Mouse (Mus musculus): ENCODE measurements around the gene Gm17622.

Gm17622 gene

GRCm38 (mm10) chr13:96490433-96490832 lies at the start of gene Gm17622:
Gene Gm17622 (plus strand): TSS chr13:96490733.
- no peak for DNase-seq

GRCm38 (mm10) chr13:96450205-96450856 lies 40.2 kb upstream of the Gm17622 start:
- no peak for DNase-seq

DNA sequence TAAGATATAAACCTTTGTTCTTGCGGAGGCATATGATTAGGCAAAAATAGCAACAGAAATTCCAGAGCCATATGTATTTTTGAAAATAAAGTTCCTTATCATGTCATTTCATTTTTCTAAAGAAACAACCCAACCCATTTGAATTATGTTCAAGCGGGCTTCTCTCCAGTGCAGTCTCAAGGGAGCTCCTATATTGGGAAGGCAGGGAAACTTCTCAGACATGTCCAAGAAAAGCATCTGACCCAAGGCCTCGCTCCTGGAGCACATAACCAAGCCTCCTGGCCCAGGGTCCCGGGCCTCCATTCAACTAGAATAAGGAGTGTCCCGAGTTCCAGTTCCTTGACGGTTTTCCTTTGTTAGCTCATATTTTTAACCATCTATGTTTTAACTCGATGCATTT lies 39.7 kb upstream of the Gm17622 start:
- no peak for DNase-seq

- no peak for DNase-seq
Observed at GRCm38 (mm10) chr13:96451386-96452140, 39.0 kb upstream of the Gm17622 start.

GRCm38 (mm10) chr13:96452621-96453020 lies 37.9 kb upstream of the Gm17622 start:
- DNase-seq: no peak

GRCm38 (mm10) chr13:96454288-96454687 lies 36.2 kb upstream of the Gm17622 start:
- no peak for DNase-seq

- DNase-seq: no peak
Observed at GRCm38 (mm10) chr13:96457566-96457965, 33.0 kb upstream of the Gm17622 start.

GRCm38 (mm10) chr13:96458018-96458417 lies 32.5 kb upstream of the Gm17622 start:
- DNase-seq: no peak

DNA sequence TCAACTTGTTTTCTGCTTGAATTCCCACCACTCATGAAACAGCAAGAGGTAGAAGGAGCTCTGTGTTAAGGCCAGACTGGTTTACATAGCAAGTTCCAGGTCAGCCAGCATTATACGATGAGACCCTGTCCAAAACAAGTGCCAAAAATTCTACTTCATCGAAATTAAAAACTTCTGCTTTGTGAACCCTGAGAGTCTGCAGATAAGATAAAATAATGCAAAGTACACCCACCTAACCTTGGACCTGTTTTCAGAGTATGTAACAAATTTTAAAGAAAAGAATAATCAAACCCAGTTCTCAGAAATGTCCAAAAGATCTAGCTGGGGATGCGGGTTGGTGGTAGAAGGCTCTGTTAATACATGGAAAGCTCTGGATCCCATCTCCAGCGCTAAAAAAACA lies 31.9 kb upstream of the Gm17622 start:
- no peak for DNase-seq

GRCm38 (mm10) chr13:96462644-96463043 lies 27.9 kb upstream of the Gm17622 start:
- no peak for DNase-seq

GRCm38 (mm10) chr13:96465315-96465714 lies 25.2 kb upstream of the Gm17622 start:
- DNase-seq: no peak

DNA sequence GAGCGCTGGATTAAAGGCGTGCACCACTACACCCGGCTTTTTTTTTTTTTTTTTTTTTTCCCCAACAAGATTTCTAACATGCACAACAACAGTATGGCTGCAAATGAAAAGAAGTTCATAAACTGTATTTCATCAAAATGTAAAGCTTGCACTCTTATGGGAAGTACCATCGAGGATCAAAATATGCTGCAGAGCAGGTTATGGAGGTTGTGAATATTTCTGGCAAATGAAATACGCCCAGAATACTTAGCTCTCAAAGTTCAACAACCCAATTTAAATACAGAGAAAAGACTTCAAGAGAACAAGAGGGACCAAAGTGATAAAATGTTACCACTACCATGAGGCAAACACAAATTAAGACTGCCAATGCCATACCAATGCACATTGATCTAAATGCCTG lies 21.9 kb upstream of the Gm17622 start:
- DNase-seq: no peak

DNA sequence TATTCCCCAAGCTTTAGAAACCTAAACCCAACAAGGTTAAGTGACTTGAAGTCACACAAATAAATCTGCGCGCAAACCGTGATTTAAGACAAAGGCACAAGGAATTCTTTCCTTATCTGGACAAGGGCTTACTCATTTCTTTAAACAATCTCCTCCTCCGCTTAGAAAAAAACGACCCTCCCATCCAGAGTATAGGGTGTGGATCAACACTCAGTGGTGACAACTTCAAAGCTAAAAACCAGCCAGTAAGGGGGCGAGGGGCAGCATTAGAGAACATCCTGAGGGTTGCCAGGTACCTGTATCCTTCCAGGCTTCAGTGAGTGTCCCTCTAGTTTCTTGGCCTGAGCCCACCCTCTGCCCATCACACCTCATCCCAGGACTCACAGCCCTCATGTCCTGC lies 20.0 kb upstream of the Gm17622 start:
- no peak for DNase-seq

DNA sequence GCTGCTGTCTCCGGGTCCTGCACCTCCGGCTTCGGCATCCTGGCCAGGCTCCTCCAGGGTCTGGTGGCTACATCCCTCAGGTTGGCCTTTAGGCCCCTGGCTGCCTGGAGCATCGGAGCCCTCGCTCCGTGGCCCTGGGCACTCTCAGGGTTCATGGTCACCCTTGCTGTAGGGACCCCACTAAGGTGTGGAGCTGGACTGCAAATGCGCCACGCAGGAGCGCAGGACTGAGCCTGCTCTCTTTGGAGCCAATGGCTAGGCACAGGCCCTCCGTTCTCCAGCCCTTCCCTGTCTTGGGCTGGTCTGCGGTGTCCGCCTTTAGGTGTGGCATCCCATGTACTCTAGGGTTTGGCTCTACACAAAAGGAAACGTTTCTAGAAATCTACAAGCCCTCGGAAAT lies 19.6 kb upstream of the Gm17622 start, which contains the start of gene Ankdd1b:
Gene Ankdd1b (minus strand): TSS at position 242 of the 400 bp plus-strand sequence.
- DNase-seq: no peak

GRCm38 (mm10) chr13:96477226-96477625 lies 13.3 kb upstream of the Gm17622 start:
- DNase-seq: no peak

DNA sequence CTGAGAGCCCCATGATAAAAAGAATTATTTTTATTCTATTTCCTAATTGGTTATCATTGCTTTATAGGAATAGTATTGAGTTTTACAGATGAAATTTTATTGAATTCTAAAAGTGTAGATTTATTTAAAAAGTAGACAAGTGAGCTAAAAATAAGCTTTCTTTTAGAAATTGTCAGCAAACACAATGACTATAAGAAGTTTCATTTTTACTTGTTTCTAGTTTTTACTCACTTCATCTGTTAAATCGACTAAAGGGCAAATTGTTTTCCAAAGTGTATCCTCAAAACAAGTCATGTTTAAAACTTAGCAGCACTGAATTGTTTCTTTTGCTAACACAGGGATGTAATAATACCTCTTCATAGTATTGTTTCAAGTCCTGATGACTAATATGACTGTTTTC lies 11.5 kb upstream of the Gm17622 start:
- no peak for DNase-seq

DNA sequence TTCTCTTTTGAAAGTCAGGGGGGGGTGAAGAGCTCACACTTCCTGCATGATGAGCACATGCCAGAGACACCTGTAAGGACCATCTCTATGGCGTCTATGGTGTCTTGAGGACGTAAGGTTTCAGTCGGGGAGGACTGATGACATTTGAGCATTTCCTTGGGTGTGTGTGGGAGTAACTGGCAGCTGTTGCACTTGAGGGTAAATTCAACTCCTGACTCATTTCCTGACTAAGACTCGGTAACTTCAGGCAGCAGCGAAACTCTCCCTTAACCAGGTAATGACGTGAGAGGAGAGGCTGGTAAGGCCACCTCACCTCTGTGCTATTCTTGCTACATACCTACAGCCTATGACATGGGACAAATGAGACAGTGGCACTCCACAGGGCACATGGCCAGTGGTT lies 3.3 kb upstream of the Gm17622 start:
- DNase-seq: no peak

DNA sequence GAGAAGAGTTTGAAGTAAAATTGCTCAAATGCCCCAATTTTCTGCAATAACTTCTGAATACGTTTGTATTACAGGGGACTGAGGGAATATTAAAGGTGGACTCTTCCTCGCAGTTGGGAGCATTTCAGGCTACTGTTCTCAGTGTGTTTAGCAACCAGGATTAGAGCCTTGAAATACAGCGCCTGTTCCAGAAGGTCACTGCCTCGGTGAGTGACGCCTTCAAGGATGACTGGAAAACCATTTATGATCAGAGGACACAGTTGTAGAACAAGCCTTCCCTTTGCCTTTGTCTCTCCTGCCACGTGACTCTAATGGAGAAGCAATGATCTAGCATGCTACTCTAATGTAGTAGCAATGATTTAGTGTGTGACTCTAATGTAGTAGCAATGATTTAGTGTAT lies 2.6 kb upstream of the Gm17622 start:
- DNase-seq: no peak

DNA sequence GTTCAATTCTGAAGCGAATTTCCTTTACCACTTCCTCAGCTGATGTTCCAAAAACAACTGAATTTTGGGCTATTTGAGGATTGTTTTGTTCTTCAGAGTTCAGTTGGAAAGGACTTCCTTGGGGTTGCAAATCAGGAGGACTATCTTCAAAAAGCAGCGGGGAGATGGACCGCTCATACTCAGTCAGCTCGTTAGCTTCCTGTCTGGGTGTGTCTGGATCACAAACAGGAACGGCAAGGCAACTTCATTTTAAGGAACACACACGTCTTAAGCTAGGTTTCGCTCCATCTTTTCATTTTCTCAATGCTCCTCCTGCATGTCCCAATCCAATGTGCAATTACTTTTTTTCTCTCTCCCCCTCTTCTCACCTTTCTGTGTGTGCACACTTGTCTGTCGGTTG lies 6.1 kb downstream of the Gm17622 start:
- no peak for DNase-seq

DNA sequence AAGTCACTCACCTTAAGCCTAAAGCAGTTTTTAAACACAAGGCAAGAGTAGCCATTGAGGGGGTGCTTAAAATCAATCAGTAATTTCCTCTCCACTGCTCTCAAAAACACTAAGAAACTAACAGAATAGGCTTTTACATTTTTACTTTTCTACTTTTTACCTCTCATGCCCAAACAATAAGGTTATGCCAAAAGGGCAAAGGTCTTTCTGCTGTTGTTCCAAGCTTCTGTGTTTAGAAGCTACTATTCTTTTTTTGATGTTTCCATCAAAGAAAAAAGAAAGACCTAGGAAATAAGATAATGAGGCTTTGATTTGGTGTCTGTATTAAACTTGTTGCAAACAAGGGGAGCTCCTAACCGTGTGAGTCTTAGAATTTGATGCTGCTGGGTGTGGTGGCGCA lies 9.4 kb downstream of the Gm17622 start:
- no peak for DNase-seq

DNA sequence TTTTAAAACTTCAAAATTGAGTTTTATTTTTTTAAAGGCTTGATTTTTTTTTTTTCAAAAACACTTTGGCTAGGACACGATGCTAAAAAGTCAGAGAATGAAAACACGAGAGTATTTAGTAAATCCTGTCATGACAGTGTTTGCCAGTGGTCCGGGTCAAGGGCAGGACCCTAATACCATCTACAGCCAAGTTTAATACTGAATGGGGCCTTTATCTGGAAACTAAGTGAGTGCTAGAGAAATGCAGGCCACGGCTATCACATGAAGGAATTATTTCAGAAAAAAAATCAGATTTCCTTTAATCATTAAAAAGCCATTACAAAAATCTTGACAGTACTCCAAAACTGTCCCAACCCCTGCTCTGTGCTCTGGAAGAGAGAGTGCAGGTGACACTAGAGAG lies 15.1 kb downstream of the Gm17622 start:
- DNase-seq: no peak

DNA sequence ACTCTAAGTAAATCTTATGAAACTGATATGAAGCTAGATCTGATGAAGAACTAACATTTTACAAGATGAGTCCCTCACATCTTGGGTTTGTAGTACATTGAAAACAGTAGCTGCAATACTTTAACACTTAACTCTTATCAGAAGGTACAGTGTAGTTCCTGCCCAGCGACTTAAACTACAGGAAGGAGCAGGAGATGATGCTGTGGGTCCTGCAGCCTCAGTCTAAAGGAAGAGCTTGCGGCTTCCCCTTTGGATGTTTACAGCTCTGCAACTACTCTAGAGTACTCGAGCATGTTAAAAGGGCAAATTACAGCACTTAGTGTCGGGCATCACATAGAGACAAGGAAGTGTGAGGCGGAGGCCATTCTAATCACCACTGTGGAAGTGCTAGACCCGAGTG lies 15.8 kb downstream of the Gm17622 start:
- DNase-seq: no peak

DNA sequence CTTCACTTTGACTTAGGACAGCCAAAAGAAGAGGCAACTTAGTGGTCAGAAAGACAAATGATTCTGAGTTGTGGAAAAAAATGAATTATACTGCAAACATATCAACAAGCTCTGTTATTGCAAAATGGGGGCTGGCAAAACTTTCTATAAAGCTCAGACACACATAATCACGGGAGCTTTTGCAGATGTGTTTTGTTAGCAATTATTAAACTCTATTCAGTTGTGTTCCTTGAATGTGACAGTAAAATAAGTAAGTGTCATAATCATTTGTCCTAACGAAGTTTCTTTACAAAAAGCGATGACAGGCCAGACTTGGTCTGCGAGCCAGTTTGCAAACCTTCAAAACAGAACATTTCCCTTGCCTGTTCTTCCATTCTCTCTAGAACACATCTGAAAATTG lies 17.0 kb downstream of the Gm17622 start:
- no peak for DNase-seq

GRCm38 (mm10) chr13:96510635-96511034 lies 20.1 kb downstream of the Gm17622 start:
- DNase-seq: no peak

GRCm38 (mm10) chr13:96511262-96511661 lies 20.7 kb downstream of the Gm17622 start:
- DNase-seq: no peak

Measured in cerebellum, adult 9-10 months (tissue).